Mouse (Mus musculus) right cerebral cortex, adult 2 months (tissue): Measurements from ENCODE around the gene Arl8a.
A peak's percentile ranks its signal among the peaks of the same experiment; 100 is the strongest.
"Not testable (repeated sequence)": the region's sequence is repeated elsewhere in the genome, so short reads cannot be mapped to it uniquely, and the experiment has no call there.

Experiments
- DNase-seq, 2 experiments: peaks; one replicate each; pipeline ENCODE4 v3.0.0; 2021 to 2022; ENCODE audit warnings: low spot score in 2 of 2

Arl8a gene

GRCm38 (mm10) chr1:135146077-135146945 lies at the start of gene Arl8a:
Gene Arl8a (plus strand): TSS chr1:135146824.
- DNase-seq = peak; percentile 77 to 79

- no peak for DNase-seq
Measured at GRCm38 (mm10) chr1:135097441-135097840, 49.2 kb upstream of the Arl8a start.

- DNase-seq = peak in 1 of 2 experiments; percentile 12
Measured at GRCm38 (mm10) chr1:135098441-135098840, 48.2 kb upstream of the Arl8a start.

- DNase-seq = no peak
Measured at GRCm38 (mm10) chr1:135100400-135100799, 46.2 kb upstream of the Arl8a start.

- DNase-seq = no peak
Measured at GRCm38 (mm10) chr1:135105124-135105523, 41.5 kb upstream of the Arl8a start, which contains the start of gene Lgr6. Gene Lgr6 (minus strand): TSS chr1:135105276.

- peak; percentile 54 to 70 for DNase-seq
Measured at GRCm38 (mm10) chr1:135105951-135106350, 40.7 kb upstream of the Arl8a start.

- no peak for DNase-seq
Measured at GRCm38 (mm10) chr1:135108611-135109010, 38.0 kb upstream of the Arl8a start.

- peak; percentile 83 to 86 for DNase-seq
Measured at GRCm38 (mm10) chr1:135110075-135110474, 36.5 kb upstream of the Arl8a start.

- DNase-seq = not testable (repeated sequence)
Measured at GRCm38 (mm10) chr1:135111271-135111670, 35.4 kb upstream of the Arl8a start.

GRCm38 (mm10) chr1:135112661-135113060 lies 34.0 kb upstream of the Arl8a start:
- DNase-seq = peak in 1 of 2 experiments; percentile 27

GRCm38 (mm10) chr1:135124573-135125363 lies 21.9 kb upstream of the Arl8a start:
- no peak for DNase-seq

GRCm38 (mm10) chr1:135125990-135126389 lies 20.6 kb upstream of the Arl8a start:
- DNase-seq = no peak

GRCm38 (mm10) chr1:135126443-135127027 lies 20.1 kb upstream of the Arl8a start:
- DNase-seq = peak in 1 of 2 experiments; percentile 26

- DNase-seq = no peak
Measured at GRCm38 (mm10) chr1:135128011-135128441, 18.6 kb upstream of the Arl8a start.

- DNase-seq = no peak
Measured at GRCm38 (mm10) chr1:135128986-135129385, 17.6 kb upstream of the Arl8a start.

GRCm38 (mm10) chr1:135129543-135130183 lies 17.0 kb upstream of the Arl8a start:
- no peak for DNase-seq

- DNase-seq = no peak
Measured at GRCm38 (mm10) chr1:135130376-135131018, 16.1 kb upstream of the Arl8a start.

- no peak for DNase-seq
Measured at GRCm38 (mm10) chr1:135131034-135131433, 15.6 kb upstream of the Arl8a start.

- DNase-seq = no peak
Measured at GRCm38 (mm10) chr1:135131560-135131959, 15.1 kb upstream of the Arl8a start.

GRCm38 (mm10) chr1:135132473-135132872 lies 14.2 kb upstream of the Arl8a start, which contains the start of gene Ptpn7:
Gene Ptpn7 (plus strand): TSS chr1:135132700.
- DNase-seq = no peak

GRCm38 (mm10) chr1:135132893-135133369 lies 13.7 kb upstream of the Arl8a start:
- no peak for DNase-seq
